Mouse (Mus musculus) midbrain, embryonic 11.5 days (tissue): ENCODE measurements around the gene Vdr. TPM values are rescaled to one million over a fixed set of nuclear protein-coding genes. Genes with fewer than 3 reads are reported as not detected.

ENCODE experiments used
- ATAC-seq: fragments of 200-750 bp; cut with Nextera tagmentation; 2 replicates; pipeline ENCODE4 v1.8.0; 2017; ENCODE audit warnings: moderate TSS enrichment, moderate library complexity; ENCODE audit not compliant: low FRiP score
- DNase-seq: peaks from one replicate; pipeline ENCODE4 v3.0.0; 2015; ENCODE audit warnings: low spot score; ENCODE audit errors: missing footprints
- H3K27ac ChIP-seq: fragments of 300-500 bp; sonication (generic); 2 replicates; pipeline ENCODE4 v1.5.1; 2014; ENCODE audit warnings: low read depth, low read length
- H3K27me3 ChIP-seq: fragments of 300-500 bp; sonication (generic); 2 replicates; pipeline ENCODE4 v1.6.1; 2014; ENCODE audit warnings: mild to moderate bottlenecking, low read length, moderate library complexity, mixed read lengths; ENCODE audit not compliant: control insufficient read depth, insufficient read depth
- H3K36me3 ChIP-seq: fragments of 300-500 bp; sonication (generic); 2 replicates; pipeline ENCODE4 v1.6.1; 2014; ENCODE audit warnings: mild to moderate bottlenecking, low read length, moderate library complexity, mixed read lengths; ENCODE audit not compliant: control insufficient read depth, insufficient read depth
- H3K4me1 ChIP-seq: fragments of 300-500 bp; sonication (generic); 2 replicates; pipeline ENCODE4 v1.6.1; 2014; ENCODE audit warnings: low read length; ENCODE audit not compliant: control insufficient read depth, insufficient read depth
- H3K4me2 ChIP-seq: fragments of 300-500 bp; sonication (generic); 2 replicates; pipeline ENCODE4 v1.6.1; 2014; ENCODE audit warnings: mild to moderate bottlenecking, moderate library complexity
- H3K4me3 ChIP-seq: fragments of 300-500 bp; sonication (generic); 2 replicates; pipeline ENCODE4 v1.5.1; 2014; ENCODE audit warnings: low read depth, low read length
- H3K9ac ChIP-seq: fragments of 300-500 bp; sonication (generic); 2 replicates; pipeline ENCODE4 v1.6.1; 2014; ENCODE audit warnings: low read length
- H3K9me3 ChIP-seq: fragments of 300-500 bp; sonication (generic); 2 replicates; pipeline ENCODE4 v1.6.1; 2016; ENCODE audit warnings: low read length; ENCODE audit not compliant: control insufficient read depth
- WGBS: fragments of 180-500 bp; shearing (Covaris S2); extraction: QIAGEN DNeasy Blood & Tissue Kit; methylation state at CpG from one replicate; pipeline ENCODE4 v1.1.7; 2014; 5-methylcytosine and 5-hydroxymethylcytosine counted together
- polyA plus RNA-seq: library from polyadenylated mRNA; unstranded; fragments of >200 nt; fragmentation: Nextera tagmentation; extraction: Ambion mirVana; gene quantifications from 2 replicates; pipeline ENCODE4 v1.2.1, GENCODE M21; 2014

The Vdr gene
- polyA plus RNA-seq, 1 experiment from 2014 or later = 0.38 TPM

- DNase-seq (no peak), ATAC-seq (no peak)
- H3K4me2 ChIP-seq = no peak overlapping the region
- no peak overlapping the region for H3K4me3 ChIP-seq
- no peaks in the 10 kb centered on the region for H3K4me1 ChIP-seq
- H3K27me3 ChIP-seq = no peaks in the 10 kb centered on the region
- 73% methylated on average over 13 of the region's 13 CpGs for WGBS
- no peak overlapping the region for H3K9ac ChIP-seq
- no peak overlapping the region for H3K27ac ChIP-seq
- no peaks in the 10 kb centered on the region for H3K36me3 ChIP-seq
- no peaks in the 10 kb centered on the region for H3K9me3 ChIP-seq
Measured at GRCm38 (mm10) chr15:97929259-97929824, 18.9 kb upstream of the Vdr start.

GRCm38 (mm10) chr15:97927821-97928220 lies 17.4 kb upstream of the Vdr start:
- H3K4me3 ChIP-seq = no peak overlapping the region
- H3K9me3 ChIP-seq = no peaks in the 10 kb centered on the region
- H3K27ac ChIP-seq = no peak overlapping the region
- DNase-seq (no peak), ATAC-seq (no peak)
- H3K36me3 ChIP-seq = no peaks in the 10 kb centered on the region
- no peaks in the 10 kb centered on the region for H3K27me3 ChIP-seq
- no peak overlapping the region for H3K4me2 ChIP-seq
- no peak overlapping the region for H3K9ac ChIP-seq
- no peaks in the 10 kb centered on the region for H3K4me1 ChIP-seq
- 89% methylated on average over 6 of the region's 6 CpGs for WGBS

- H3K9ac ChIP-seq = no peak overlapping the region
- no peaks in the 10 kb centered on the region for H3K9me3 ChIP-seq
- no peak overlapping the region for H3K27ac ChIP-seq
- H3K36me3 ChIP-seq = no peaks in the 10 kb centered on the region
- H3K4me3 ChIP-seq = no peak overlapping the region
- 74% methylated on average over 4 of the region's 4 CpGs for WGBS
- no peaks in the 10 kb centered on the region for H3K27me3 ChIP-seq
- ATAC-seq (no peak), DNase-seq (no peak)
- H3K4me1 ChIP-seq = no peaks in the 10 kb centered on the region
- no peak overlapping the region for H3K4me2 ChIP-seq
Measured at GRCm38 (mm10) chr15:97927018-97927417, 16.6 kb upstream of the Vdr start.

- H3K27ac ChIP-seq = no peak overlapping the region
- no peak overlapping the region for H3K4me2 ChIP-seq
- no peaks in the 10 kb centered on the region for H3K27me3 ChIP-seq
- DNase-seq (peak; percentile 69), ATAC-seq (no peak)
- no peak overlapping the region for H3K9ac ChIP-seq
- H3K4me3 ChIP-seq = no peak overlapping the region
- no peaks in the 10 kb centered on the region for H3K4me1 ChIP-seq
- WGBS = 82% methylated on average over 2 of the region's 2 CpGs
- no peaks in the 10 kb centered on the region for H3K36me3 ChIP-seq
- H3K9me3 ChIP-seq = no peaks in the 10 kb centered on the region
Measured at GRCm38 (mm10) chr15:97922421-97922820, 12.0 kb upstream of the Vdr start.

- Histone ChIP-seq H3K9me3 (no peaks in the 10 kb centered on the region), H3K4me2 (no peak overlapping the region), H3K4me1 (no peaks in the 10 kb centered on the region), H3K27ac (no peak overlapping the region), H3K36me3 (no peaks in the 10 kb centered on the region), H3K4me3 (no peak overlapping the region), H3K27me3 (no peaks in the 10 kb centered on the region), H3K9ac (no peak overlapping the region)
- WGBS = 94% methylated on average over 9 of the region's 9 CpGs
- ATAC-seq = no peak
- peak; percentile 65 for DNase-seq
Measured at GRCm38 (mm10) chr15:97921796-97922195, 11.4 kb upstream of the Vdr start.

GRCm38 (mm10) chr15:97920306-97920705 lies 9.9 kb upstream of the Vdr start:
- Histone ChIP-seq H3K4me3 (no peak overlapping the region), H3K36me3 (no peaks in the 10 kb centered on the region), H3K4me2 (no peak overlapping the region), H3K27ac (no peak overlapping the region), H3K9me3 (no peaks in the 10 kb centered on the region), H3K4me1 (no peaks in the 10 kb centered on the region), H3K27me3 (no peaks in the 10 kb centered on the region), H3K9ac (no peak overlapping the region)
- DNase-seq = peak; percentile 83
- no peak for ATAC-seq
- WGBS = 71% methylated on average over 5 of the region's 5 CpGs

GRCm38 (mm10) chr15:97919217-97919616 lies 8.8 kb upstream of the Vdr start:
- no peaks in the 10 kb centered on the region for H3K27me3 ChIP-seq
- ATAC-seq = no peak
- no peaks in the 10 kb centered on the region for H3K36me3 ChIP-seq
- H3K4me3 ChIP-seq = no peak overlapping the region
- H3K4me1 ChIP-seq = peaks cover 4% of the 10 kb centered on the region
- no peaks in the 10 kb centered on the region for H3K9me3 ChIP-seq
- no peak for DNase-seq
- WGBS = 88% methylated on average over 7 of the region's 7 CpGs
- no peak overlapping the region for H3K9ac ChIP-seq
- no peak overlapping the region for H3K4me2 ChIP-seq
- no peak overlapping the region for H3K27ac ChIP-seq

GRCm38 (mm10) chr15:97917994-97918393 lies 7.6 kb upstream of the Vdr start:
- H3K9me3 ChIP-seq = no peaks in the 10 kb centered on the region
- no peak overlapping the region for H3K27ac ChIP-seq
- H3K36me3 ChIP-seq = no peaks in the 10 kb centered on the region
- H3K9ac ChIP-seq = no peak overlapping the region
- peaks cover 10% of the 10 kb centered on the region for H3K4me1 ChIP-seq
- H3K4me2 ChIP-seq = no peak overlapping the region
- no peak for ATAC-seq
- no peak overlapping the region for H3K4me3 ChIP-seq
- DNase-seq = no peak
- 91% methylated on average over 9 of the region's 9 CpGs for WGBS
- H3K27me3 ChIP-seq = no peaks in the 10 kb centered on the region

GRCm38 (mm10) chr15:97914331-97914747 lies 3.9 kb upstream of the Vdr start:
- WGBS = 13% methylated on average over 9 of the region's 9 CpGs
- ATAC-seq (peak; percentile 82), DNase-seq (peak; percentile 86)
- Histone ChIP-seq H3K4me3 (no peak overlapping the region), H3K27ac (no peak overlapping the region), H3K36me3 (no peaks in the 10 kb centered on the region), H3K4me1 (peaks cover 10% of the 10 kb centered on the region), H3K9me3 (no peaks in the 10 kb centered on the region), H3K4me2 (peak overlapping the region; percentile 0; the same call in 1 of the 2 replicates), H3K9ac (no peak overlapping the region), H3K27me3 (no peaks in the 10 kb centered on the region)
